Mouse (Mus musculus) retina, embryonic 14.5 days (tissue): Measurements from ENCODE around the gene Asb4.

Experiments used
- DNase-seq: peaks from one replicate; pipeline ENCODE4 v3.0.0-alpha.2; 2015; ENCODE audit warnings: low spot score

Gene Asb4

DNA sequence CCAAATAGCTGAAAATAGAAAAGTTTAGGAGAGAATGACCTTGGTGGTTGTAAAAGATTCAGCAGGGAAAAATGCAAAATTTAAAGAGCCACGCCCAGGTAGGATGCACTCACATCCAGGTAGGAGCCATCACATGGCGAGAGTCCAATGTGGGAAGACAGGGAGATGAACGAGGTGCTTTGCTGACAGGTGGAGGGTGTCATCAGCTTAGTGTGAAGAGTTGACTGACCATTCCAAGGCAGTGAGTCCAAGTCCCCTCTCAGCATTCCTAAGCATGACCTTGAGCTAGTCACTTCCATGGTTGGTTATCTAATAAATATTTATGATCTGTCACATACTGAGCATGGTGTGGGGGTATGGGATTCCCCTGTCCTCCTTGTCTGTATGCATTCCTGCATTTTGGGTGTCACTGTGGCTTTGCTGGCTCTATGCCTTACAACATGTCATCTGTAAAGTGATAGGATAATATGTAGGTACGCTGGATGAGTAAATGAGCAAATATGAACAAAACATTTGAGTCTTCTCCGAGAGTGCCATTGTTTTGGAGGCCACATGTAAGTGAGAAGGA lies 61.2 kb downstream of the Asb4 start:
- DNase-seq = no peak

DNA sequence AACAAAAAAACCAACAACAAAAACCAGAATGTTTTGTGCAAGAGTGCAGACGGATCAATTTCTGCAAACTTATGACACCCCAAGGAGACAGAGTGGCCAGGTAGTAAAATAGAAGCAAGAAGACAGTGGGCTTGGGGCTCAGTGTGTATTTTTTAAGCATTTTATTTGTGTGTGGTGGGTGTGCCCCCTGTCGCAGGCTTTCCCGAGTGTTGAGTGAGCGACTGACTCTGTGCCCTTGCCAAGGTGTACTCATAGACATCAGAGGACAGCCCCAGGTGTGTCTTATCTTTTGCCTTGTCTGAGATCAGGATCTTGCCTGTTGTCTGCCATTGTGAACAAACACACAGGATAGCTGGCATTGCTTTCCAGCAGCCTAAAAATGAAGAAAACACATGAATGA lies 63.8 kb downstream of the Asb4 start:
- no peak for DNase-seq

DNA sequence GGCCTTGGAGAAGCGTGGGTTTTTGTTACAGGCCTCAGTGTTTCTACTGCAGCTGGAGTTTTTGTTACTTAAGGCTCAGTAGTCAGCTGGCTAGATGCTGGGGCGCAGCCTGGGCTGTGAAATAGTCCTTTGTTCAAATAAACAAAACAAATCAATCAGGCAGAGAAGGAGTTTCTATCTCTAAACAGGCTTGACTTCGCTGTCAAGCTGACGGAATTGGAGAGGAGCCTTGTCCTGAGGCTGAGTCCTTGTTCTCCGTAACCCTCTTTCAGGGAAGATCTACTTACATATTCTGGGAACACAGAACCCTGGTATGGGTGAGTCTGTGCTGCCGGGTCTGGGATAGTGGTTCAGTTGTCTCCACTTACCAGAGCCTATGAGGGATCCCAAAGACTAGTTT lies 64.4 kb downstream of the Asb4 start:
- DNase-seq = no peak

DNA sequence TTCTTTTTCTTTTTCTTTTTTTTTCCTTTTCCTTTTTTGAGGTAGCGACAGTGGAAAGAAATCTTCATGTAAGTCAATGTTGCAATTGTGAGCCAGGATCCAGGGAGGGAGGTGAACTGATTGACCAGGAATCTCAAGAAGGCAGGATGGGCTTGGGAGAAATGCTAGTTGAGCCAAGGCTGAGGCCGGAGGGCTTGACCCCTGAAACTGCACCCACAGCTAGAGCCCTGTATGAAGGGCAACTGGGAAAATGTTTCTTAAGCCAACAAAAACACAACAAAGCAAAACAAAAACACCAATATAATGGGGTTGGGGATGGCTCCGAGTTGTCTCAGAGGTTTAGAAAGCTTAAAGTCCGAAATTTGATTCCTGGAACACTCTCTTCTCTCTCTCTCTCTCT lies 65.2 kb downstream of the Asb4 start:
- DNase-seq = no peak

DNA sequence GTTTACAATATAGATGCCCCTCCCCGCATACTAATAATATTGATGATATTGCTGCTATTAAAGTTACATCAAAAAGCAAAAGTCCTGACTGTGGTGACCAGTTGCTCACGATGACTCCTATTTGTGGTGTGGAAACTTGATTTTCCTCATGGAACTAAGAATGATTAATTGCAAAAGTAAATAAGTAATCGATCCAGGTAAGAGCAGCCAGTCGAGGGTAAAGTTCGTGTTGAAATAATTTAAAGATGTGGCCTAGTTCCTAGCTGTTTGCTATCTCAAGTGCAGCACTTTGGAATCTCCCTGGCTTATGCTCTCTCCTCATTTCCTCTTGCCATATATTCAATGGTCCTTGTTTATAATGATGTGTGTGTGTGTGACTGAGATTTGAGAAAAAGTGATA lies 66.7 kb downstream of the Asb4 start:
- no peak for DNase-seq

DNA sequence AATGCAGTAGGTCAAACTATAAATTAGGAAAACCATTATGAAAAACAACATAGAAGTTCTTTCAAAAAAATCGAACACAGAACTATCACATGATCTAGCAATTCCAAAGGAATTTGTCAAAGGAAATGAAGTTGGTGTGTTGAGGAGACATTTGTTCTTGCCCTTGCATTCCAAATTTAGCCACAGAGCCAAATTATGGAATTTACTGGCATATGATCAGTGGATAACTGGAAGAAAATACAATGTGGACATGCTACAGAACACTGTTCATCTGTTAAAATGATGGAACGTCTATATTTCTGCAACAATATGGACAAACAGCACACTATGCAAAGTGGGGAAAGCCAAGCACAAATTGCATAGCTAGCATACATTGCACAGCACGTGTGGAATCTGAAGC lies 72.7 kb downstream of the Asb4 start:
- no peak for DNase-seq

DNA sequence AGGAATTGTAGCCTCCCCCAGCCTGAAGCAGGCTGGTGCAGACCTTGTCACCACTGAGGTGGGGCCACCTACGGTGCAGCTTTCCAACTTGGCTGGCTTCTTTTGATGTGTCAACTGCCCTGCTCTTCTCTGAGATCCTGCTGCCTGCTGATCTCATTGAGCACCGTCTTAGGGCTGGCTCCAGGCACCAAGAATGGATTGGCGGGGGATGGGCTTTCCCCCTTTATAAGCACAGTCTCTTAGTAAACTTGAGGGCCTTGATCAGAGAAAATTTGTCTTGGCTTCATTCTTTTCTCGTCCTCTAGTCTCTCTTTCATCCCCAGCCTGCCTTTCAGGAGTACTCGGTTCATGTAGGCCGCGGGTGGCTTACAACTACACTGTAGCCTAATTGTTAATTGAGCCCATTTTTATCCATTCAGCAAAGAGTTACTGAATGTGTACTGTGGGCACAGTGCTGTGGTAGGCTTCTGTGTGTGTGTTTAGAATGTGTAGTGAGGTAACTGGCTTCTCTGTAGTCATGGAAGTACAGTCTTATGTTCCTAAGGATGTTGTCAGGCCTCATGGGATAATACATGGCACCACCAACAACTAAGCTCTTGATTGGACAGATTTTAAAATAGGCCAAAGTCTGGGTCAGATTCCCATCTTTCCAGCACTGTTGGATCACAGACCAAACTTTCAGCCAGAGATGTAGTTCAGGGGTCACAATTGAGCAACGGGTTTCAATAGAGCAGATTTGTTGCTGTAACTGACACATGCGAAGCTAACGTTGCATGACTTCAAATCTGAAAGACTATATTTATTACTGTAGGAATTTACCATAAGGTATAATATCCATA lies 87.5 kb downstream of the Asb4 start:
- no peak for DNase-seq

DNA sequence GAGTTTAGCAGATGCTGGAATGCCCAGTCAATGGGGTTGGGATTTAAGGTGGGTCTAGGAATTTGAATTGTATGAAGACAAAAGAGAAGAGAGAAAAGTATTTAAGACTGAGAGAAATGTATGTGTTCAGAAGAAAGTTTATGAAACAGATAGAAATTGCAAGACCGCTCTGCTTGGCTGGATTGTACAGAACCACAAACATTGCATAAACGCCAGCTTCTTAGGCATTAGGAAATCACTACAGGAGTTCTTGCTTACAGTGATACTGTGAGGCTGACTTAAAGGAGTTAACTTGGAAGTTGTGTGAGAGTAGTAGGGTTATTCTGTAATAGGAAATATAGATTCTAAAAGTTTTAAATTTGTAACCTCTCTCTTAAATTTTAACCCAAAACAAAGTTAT lies 89.5 kb downstream of the Asb4 start:
- DNase-seq = no peak

DNA sequence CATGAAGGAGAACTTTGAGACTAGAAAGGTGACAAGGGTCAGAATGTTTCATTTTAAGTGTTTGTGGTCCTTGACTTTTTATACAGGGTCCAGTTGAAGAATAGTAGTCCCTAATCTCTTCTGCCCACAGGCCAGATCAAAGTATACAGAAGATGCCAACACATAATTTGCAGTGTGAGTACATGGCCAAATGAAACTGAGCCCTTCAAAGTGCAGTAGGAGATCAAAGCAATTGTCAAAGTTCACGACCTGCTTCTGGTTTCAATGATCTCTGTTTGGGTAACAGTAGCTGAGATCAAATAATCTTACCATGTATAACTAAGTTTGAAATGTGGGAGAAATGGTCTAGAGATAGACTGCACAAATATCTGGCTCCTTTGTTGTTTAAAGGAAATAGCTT lies 90.8 kb downstream of the Asb4 start:
- DNase-seq = no peak

DNA sequence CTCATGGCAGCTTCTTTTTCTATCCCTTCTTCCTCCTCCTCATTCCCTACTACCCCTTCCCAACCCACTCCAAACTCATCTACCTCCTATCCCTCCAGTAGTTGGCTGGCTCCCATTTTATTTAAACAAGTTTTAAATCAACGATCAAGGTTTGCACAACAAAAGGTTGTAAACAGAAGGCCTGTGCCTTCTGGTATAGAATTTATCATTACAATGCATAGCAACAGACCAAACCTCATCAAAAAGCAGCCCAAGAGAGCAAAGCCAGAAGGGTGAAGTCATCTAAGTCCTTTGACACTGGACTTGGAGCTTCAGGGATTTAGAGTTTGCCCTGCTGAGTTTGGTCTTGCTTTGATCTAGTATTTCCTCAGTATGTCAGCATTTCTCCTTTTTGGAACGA lies 97.9 kb downstream of the Asb4 start:
- DNase-seq = no peak

DNA sequence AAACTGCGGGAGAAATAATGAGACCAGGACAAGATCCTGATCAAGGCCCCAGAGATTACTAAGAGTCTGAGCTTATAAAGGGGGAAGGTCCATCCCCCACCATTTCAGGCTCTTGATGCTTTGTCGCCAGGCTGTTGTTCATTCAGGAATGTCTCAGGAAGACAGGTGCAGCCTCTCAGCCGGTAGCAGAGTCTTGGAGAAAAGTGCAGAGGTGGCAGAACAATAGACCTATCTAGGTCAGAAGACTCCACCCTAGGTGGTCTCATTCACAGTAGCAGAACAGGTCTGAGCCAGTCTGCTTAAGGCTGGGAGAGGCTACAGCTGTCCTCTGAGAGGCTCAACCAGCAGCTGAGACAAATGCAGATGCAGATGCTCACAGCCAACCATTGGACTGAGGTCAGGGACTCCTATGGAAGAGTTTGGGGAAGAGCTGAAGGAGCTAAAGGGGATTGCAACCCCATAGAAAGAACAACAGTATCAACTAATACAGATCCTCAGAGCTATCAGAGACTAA lies 99.1 kb downstream of the Asb4 start:
- peak; percentile 13 for DNase-seq
